Mouse (Mus musculus): ENCODE measurements at regions not wholly inside any gene's neighbourhood (a gene's known extent, or its start where the extent isn't known, plus 50 kb on each side); places are given as distances from the start of the nearest gene placed in this dataset.

- TF ChIP-seq CTCF (IDR thresholded peaks at IDR 0.05; ENCODE audit: low read depth) (no peak), EP300 (IDR thresholded peaks at IDR 0.05; ENCODE audit: low read depth) (no peak)
Measured at GRCm38 (mm10) chr15:67743332-67743731, 1242.6 kb upstream of the Lrrc6 start.
